Mouse (Mus musculus): ENCODE results near the gene Gm20388. TPM values are rescaled to one million over a fixed set of nuclear protein-coding genes. Genes with fewer than 3 reads are reported as not detected.

Gm20388 gene
- polyA plus RNA-seq, 1 experiment from 2014 or later: 2.5 TPM

DNA sequence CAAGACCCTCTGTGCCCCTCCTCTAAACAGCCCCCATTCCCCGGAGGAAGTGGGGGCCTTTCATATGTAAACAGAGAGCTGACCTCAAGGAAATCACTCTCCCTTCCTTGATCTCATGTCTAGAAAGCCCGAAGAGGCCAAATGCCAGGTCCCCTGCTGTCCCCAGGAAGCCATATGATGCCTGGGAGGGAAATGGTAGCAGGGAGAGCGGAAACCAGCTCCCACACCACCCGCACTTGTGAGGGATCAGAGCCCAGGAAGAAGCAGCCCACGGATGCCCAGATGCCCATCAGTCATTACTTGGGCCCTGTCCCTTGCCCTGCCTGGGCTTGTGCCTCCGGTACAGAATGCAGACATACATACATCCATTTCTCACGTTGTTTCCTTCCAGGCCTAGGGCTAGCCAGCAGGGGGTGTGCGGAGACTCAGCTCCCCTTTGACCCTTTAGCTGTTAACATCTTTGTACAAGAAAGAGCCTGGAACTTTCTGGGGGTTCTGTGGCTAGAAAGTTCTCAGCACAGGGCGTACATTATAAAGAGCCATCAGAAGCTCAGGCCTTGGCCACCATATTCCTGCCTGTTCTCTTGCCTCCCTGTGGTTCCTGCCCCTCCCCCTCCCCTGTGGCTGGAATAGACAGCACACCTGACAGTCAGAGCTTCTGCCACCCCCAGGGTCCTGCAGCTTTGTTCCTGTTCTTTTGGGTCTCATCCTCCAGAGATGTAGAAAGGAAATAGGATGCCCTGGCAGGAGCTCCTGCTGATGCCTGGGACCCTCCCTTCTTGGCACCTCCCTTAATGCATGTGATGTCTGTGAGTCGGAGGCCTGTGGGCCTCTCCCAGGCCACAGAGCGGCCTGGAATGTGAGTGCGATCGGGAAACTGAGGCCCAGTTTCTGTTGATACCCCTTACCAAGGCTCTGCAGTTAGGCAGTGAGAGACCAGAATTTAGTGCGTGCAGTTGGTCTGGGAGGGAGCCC lies 497.9 kb downstream of the Gm20388 start:
- WGBS: 29% methylated on average over 14 of the region's 14 CpGs
- DNase-seq (ENCODE audit: low spot score): peak; percentile 62
- peak overlapping the region; percentile 69 for H3K27ac ChIP-seq
- peaks cover 66% of the 10 kb centered on the region for H3K27me3 ChIP-seq (ENCODE audit: low read depth, poor library complexity, severe bottlenecking)
- H3K9me3 ChIP-seq (replicated peaks): no peaks in the 10 kb centered on the region
- no peaks in the 10 kb centered on the region for H3K36me3 ChIP-seq
- H3K4me3 ChIP-seq: peak overlapping the region; percentile 1; the same call in 1 of the 2 replicates
- peaks cover 93% of the 10 kb centered on the region for H3K4me1 ChIP-seq

GRCm38 (mm10) chr8:120409371-120410013 lies 498.9 kb downstream of the Gm20388 start:
- H3K27me3 ChIP-seq (ENCODE audit: low read depth, poor library complexity, severe bottlenecking): peaks cover 75% of the 10 kb centered on the region
- peak overlapping the region; percentile 69 for H3K27ac ChIP-seq
- DNase-seq (ENCODE audit: low spot score): no peak

GRCm38 (mm10) chr8:120411059-120411458 lies 500.4 kb downstream of the Gm20388 start:
- Histone ChIP-seq H3K4me3 (no peak overlapping the region), H3K27ac (0 out of 2 replicates have a peak overlapping the region, but pooled peaks have one; percentile 32), H3K27me3 (ENCODE audit: low read depth, poor library complexity, severe bottlenecking) (peaks cover 71% of the 10 kb centered on the region), H3K36me3 (no peaks in the 10 kb centered on the region), H3K4me1 (peaks cover 100% of the 10 kb centered on the region), H3K9me3 (replicated peaks) (no peaks in the 10 kb centered on the region)
- no peak for DNase-seq (ENCODE audit: low spot score)
- 81% methylated on average over 14 of the region's 14 CpGs for WGBS

More at GRCm38 (mm10) chr8:120409371-120410013, 498.9 kb downstream of the Gm20388 start:
- Histone ChIP-seq H3K36me3 (no peaks in the 10 kb centered on the region), H3K4me3 (no peak overlapping the region), H3K4me1 (peaks cover 93% of the 10 kb centered on the region), H3K9me3 (replicated peaks) (no peaks in the 10 kb centered on the region)
- WGBS: 20% methylated on average over 11 of the region's 11 CpGs

DNA sequence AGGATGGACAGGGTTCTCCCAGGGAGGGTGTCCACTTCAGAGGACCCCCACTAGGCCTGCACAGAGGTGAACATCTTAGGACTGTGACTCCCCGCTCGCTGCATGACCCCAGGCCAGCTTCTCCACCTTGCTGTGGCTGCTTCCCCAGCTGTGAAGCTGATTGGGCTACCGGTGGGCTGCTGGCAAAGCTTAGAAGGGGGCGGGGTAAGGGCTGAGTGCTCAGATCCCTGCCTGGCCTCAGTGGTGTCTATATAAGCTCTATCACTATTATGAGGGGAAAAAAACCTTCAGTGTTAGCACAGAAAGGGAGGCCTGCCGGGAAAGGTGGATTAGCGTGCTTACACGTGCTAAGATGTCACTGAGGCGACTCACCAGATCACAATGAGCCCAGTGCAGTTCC lies 501.2 kb downstream of the Gm20388 start:
- no peak overlapping the region for H3K4me3 ChIP-seq
- WGBS: 47% methylated on average over 8 of the region's 8 CpGs
- 0 out of 2 replicates have a peak overlapping the region, but pooled peaks have one; percentile 32 for H3K27ac ChIP-seq
- H3K36me3 ChIP-seq: no peaks in the 10 kb centered on the region
- no peak for DNase-seq (ENCODE audit: low spot score)
- no peaks in the 10 kb centered on the region for H3K9me3 ChIP-seq (replicated peaks)
- peaks cover 63% of the 10 kb centered on the region for H3K27me3 ChIP-seq (ENCODE audit: low read depth, poor library complexity, severe bottlenecking)
- peaks cover 100% of the 10 kb centered on the region for H3K4me1 ChIP-seq

DNA sequence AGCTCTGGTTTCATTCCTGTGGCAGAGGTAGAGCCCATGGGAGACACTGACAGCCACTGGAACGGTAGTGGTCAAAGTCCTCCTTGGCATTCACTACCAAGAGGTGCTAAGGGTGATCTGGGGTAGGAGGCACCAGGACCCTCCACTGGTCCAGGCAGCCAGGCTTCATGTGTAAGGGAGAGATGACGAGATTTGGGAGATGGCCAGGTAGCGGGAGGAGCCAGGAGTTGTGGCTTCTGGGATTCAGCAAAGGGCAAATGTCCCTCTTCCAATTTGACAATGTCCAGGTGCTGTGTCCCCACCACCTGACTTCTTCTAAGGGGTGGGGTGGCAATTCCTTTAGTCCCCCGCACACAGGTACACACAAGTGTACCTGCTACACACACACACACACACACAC lies 501.7 kb downstream of the Gm20388 start:
- Histone ChIP-seq H3K36me3 (no peaks in the 10 kb centered on the region), H3K4me1 (peaks cover 100% of the 10 kb centered on the region), H3K9me3 (replicated peaks) (no peaks in the 10 kb centered on the region), H3K27me3 (ENCODE audit: low read depth, poor library complexity, severe bottlenecking) (peaks cover 59% of the 10 kb centered on the region), H3K27ac (no peak overlapping the region), H3K4me3 (no peak overlapping the region)
- DNase-seq (ENCODE audit: low spot score): no peak
- 78% methylated on average over 3 of the region's 4 CpGs for WGBS

DNA sequence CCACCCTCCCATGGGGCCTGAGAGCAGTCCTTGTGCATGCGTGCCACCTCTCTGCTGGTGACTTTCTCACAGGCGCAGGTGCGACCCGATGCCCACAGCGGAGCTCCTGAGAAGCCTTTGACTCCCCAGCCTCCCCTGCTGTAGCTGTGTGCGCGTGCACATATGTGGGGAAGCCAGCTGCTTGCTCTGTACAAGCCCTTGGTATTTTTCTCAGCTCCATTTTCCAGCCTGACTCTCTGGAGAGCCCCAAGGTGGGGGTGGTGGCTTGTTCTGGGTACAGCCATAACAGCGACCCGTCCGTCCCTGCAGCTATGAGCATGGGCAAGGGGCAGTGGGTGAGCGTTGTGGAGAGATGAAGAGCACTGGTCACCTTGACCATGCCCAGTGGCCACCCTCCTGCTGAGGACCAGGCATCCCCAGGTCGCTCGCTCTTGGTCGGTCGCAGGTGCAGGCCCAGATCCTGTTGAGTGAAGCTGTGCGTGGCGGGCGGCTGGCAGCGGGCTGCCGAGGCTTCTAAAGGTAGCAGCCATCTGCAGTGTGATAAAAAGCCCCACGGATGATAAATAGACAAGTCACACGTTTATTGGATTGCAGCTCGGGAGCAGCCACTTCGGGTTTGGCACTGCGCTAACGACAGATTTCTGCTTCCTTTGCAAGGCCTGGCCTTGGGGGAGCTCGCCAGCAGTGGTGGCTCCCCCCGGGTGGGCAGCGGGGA lies 502.4 kb downstream of the Gm20388 start:
- 65% methylated on average over 29 of the region's 29 CpGs for WGBS
- no peak for DNase-seq (ENCODE audit: low spot score)
- peaks cover 100% of the 10 kb centered on the region for H3K4me1 ChIP-seq
- H3K9me3 ChIP-seq (replicated peaks): no peaks in the 10 kb centered on the region
- H3K4me3 ChIP-seq: no peak overlapping the region
- H3K36me3 ChIP-seq: no peaks in the 10 kb centered on the region
- no peak overlapping the region for H3K27ac ChIP-seq
- H3K27me3 ChIP-seq (ENCODE audit: low read depth, poor library complexity, severe bottlenecking): peaks cover 59% of the 10 kb centered on the region

- H3K4me1 ChIP-seq: peaks cover 100% of the 10 kb centered on the region
- H3K27me3 ChIP-seq (ENCODE audit: low read depth, poor library complexity, severe bottlenecking): peaks cover 64% of the 10 kb centered on the region
- DNase-seq (ENCODE audit: low spot score): no peak
- WGBS: 75% methylated on average over 6 of the region's 6 CpGs
- no peak overlapping the region for H3K4me3 ChIP-seq
- no peaks in the 10 kb centered on the region for H3K9me3 ChIP-seq (replicated peaks)
- 0 out of 2 replicates have a peak overlapping the region, but pooled peaks have one; percentile 25 for H3K27ac ChIP-seq
- H3K36me3 ChIP-seq: no peaks in the 10 kb centered on the region
These were observed 503.0 kb downstream of the Gm20388 start for GRCm38 (mm10) chr8:120413626-120413988.

DNA sequence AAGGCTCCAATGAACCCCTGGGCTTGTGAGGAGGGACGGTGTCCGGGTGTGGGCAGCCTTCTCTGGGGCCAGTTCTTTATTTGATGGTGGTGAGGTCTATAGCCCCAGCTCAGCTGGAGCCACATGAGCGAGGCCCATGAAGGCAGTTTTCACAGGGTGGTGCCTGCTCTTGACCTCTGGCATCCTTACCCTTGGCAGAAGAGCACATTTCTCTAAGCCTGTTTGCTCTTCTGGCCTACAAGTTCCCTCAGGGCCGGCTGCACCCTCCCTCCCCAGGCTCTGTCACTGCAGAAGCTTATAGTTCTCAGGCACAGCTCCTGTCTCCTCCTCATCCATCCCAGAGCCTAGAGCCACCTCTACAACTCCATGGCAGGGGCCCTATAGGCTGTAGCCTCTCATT lies 503.6 kb downstream of the Gm20388 start:
- H3K27ac ChIP-seq: 0 out of 2 replicates have a peak overlapping the region, but pooled peaks have one; percentile 25
- H3K36me3 ChIP-seq: no peaks in the 10 kb centered on the region
- no peak overlapping the region for H3K4me3 ChIP-seq
- peaks cover 100% of the 10 kb centered on the region for H3K4me1 ChIP-seq
- no peak for DNase-seq (ENCODE audit: low spot score)
- H3K9me3 ChIP-seq (replicated peaks): no peaks in the 10 kb centered on the region
- 88% methylated on average over 4 of the region's 4 CpGs for WGBS
- peaks cover 67% of the 10 kb centered on the region for H3K27me3 ChIP-seq (ENCODE audit: low read depth, poor library complexity, severe bottlenecking)

DNA sequence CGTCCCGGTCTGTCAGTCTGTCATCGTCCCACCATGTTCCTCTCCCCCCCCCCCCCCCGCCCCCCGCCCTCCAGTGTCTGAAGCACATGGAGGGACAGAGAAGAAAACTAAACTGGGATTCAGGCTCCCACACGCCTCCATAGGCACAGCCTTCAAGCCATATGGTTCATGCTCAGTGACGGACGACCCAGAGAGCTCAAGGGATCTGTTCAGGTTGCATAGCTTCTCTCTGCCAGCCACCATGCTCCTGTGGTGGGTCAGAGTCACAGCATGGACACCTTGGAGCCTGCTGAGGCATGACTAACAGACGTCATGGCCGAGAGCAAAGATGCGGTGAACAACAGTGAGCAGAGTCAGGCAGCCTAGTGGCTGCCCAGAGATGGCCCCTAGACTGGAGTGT lies 504.8 kb downstream of the Gm20388 start:
- H3K4me3 ChIP-seq: no peak overlapping the region
- H3K27ac ChIP-seq: peak overlapping the region; percentile 88; the same call in 1 of the 2 replicates
- H3K36me3 ChIP-seq: no peaks in the 10 kb centered on the region
- H3K4me1 ChIP-seq: peaks cover 100% of the 10 kb centered on the region
- WGBS: 63% methylated on average over 11 of the region's 11 CpGs
- no peak for DNase-seq (ENCODE audit: low spot score)
- no peaks in the 10 kb centered on the region for H3K9me3 ChIP-seq (replicated peaks)
- H3K27me3 ChIP-seq (ENCODE audit: low read depth, poor library complexity, severe bottlenecking): peaks cover 67% of the 10 kb centered on the region

- Histone ChIP-seq H3K27ac (peak overlapping the region; percentile 88), H3K4me1 (peaks cover 100% of the 10 kb centered on the region), H3K27me3 (ENCODE audit: low read depth, poor library complexity, severe bottlenecking) (peaks cover 63% of the 10 kb centered on the region), H3K36me3 (no peaks in the 10 kb centered on the region), H3K4me3 (peak overlapping the region; percentile 37), H3K9me3 (replicated peaks) (no peaks in the 10 kb centered on the region)
- 20% methylated on average over 8 of the region's 8 CpGs for WGBS
- DNase-seq (ENCODE audit: low spot score): no peak
These were observed 505.5 kb downstream of the Gm20388 start for GRCm38 (mm10) chr8:120416173-120416521.

GRCm38 (mm10) chr8:120416522-120417394 lies 506.1 kb downstream of the Gm20388 start:
- WGBS: 2% methylated on average over 33 of the region's 33 CpGs

GRCm38 (mm10) chr8:120418188-120418587 lies 507.5 kb downstream of the Gm20388 start:
- Histone ChIP-seq H3K27me3 (ENCODE audit: low read depth, poor library complexity, severe bottlenecking) (peaks cover 43% of the 10 kb centered on the region), H3K4me3 (no peak overlapping the region), H3K36me3 (no peaks in the 10 kb centered on the region), H3K4me1 (peaks cover 100% of the 10 kb centered on the region), H3K27ac (peak overlapping the region; percentile 88), H3K9me3 (replicated peaks) (no peaks in the 10 kb centered on the region)
- WGBS: 53% methylated on average over 5 of the region's 5 CpGs
- DNase-seq (ENCODE audit: low spot score): no peak

More at GRCm38 (mm10) chr8:120416522-120417394, 506.1 kb downstream of the Gm20388 start:
- H3K9me3 ChIP-seq (replicated peaks): no peaks in the 10 kb centered on the region
- peak overlapping the region; percentile 37 for H3K4me3 ChIP-seq
- peaks cover 100% of the 10 kb centered on the region for H3K4me1 ChIP-seq
- H3K36me3 ChIP-seq: no peaks in the 10 kb centered on the region
- H3K27ac ChIP-seq: peak overlapping the region; percentile 88
- peak; percentile 85 for DNase-seq (ENCODE audit: low spot score)
- peaks cover 57% of the 10 kb centered on the region for H3K27me3 ChIP-seq (ENCODE audit: low read depth, poor library complexity, severe bottlenecking)
